Mouse (Mus musculus): ENCODE data around the gene Bmpr1b. TPM values are rescaled to one million over a fixed set of nuclear protein-coding genes. Genes with fewer than 3 reads are reported as not detected.

The Bmpr1b gene
- polyA plus RNA-seq, 1 experiment: 6.4 TPM

DNA sequence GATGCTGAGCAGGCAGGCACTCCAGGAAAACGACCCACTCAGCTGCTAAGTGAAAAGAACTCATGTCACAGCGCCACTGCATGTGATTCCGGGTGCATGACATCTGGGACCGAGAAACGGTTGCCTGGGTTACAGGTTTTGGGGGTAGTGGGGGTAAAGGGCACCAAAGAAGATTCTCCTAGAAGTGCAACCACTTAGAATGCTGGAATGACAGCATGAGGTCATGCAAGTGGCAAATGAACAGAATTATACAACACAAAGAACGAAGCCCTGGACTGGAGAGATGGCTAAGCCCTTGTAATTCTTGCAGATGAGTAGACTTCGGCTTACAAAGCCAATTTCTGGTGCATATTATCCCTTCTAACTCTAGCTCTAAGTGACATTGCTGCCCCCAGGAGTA, 184.7 kb downstream of the Bmpr1b start:
- Histone ChIP-seq H3K27ac (ENCODE audit: insufficient read depth, low read length) (no peak overlapping the region), H3K4me3 (replicated peaks; ENCODE audit: insufficient read depth, low read depth, low read length) (no peak overlapping the region), H3K4me1 (ENCODE audit: control insufficient read depth, insufficient read depth, low read length) (no peaks in the 10 kb centered on the region; the same call in 1 of the 2 replicates), H3K27me3 (ENCODE audit: control insufficient read depth, insufficient read depth, low read length) (no peaks in the 10 kb centered on the region)
- TF ChIP-seq CTCF (IDR thresholded peaks at IDR 0.05; ENCODE audit: borderline replicate concordance, insufficient read depth, low read depth, low read length): no peak
- no peak for TF ChIP-seq POLR2A (IDR thresholded peaks at IDR 0.05; ENCODE audit: borderline replicate concordance, insufficient read depth, low read length)
- 19% methylated on average over 7 of the region's 7 CpGs for WGBS
- no peak for DNase-seq

- no peak overlapping the region for H3K27ac ChIP-seq (ENCODE audit: insufficient read depth, low read length)
- peak; percentile 3 to 16 for DNase-seq
Observed at GRCm38 (mm10) chr3:141981613-141982432, 187.4 kb downstream of the Bmpr1b start.

GRCm38 (mm10) chr3:141966244-141966643, 203.0 kb downstream of the Bmpr1b start:
- TF ChIP-seq POLR2A (IDR thresholded peaks at IDR 0.05; ENCODE audit: borderline replicate concordance, insufficient read depth, low read length) (no peak), CTCF (IDR thresholded peaks at IDR 0.05; ENCODE audit: borderline replicate concordance, insufficient read depth, low read depth, low read length) (no peak)
- no peak for DNase-seq
- Histone ChIP-seq H3K27me3 (ENCODE audit: control insufficient read depth, insufficient read depth, low read length) (no peaks in the 10 kb centered on the region), H3K4me1 (ENCODE audit: control insufficient read depth, insufficient read depth, low read length) (no peaks in the 10 kb centered on the region), H3K27ac (ENCODE audit: insufficient read depth, low read length) (no peak overlapping the region), H3K4me3 (replicated peaks; ENCODE audit: insufficient read depth, low read depth, low read length) (no peak overlapping the region)
- 63% methylated on average over 4 of the region's 4 CpGs for WGBS

More at GRCm38 (mm10) chr3:141981613-141982432, 187.4 kb downstream of the Bmpr1b start:
- H3K27me3 ChIP-seq (ENCODE audit: control insufficient read depth, insufficient read depth, low read length): no peaks in the 10 kb centered on the region
- 20% methylated on average over 24 of the region's 24 CpGs for WGBS
- TF ChIP-seq CTCF (IDR thresholded peaks at IDR 0.05; ENCODE audit: borderline replicate concordance, insufficient read depth, low read depth, low read length): no peak
- no peak for TF ChIP-seq POLR2A (IDR thresholded peaks at IDR 0.05; ENCODE audit: borderline replicate concordance, insufficient read depth, low read length)
- H3K4me3 ChIP-seq (replicated peaks; ENCODE audit: insufficient read depth, low read depth, low read length): peak overlapping the region; percentile 2
- H3K4me1 ChIP-seq (ENCODE audit: control insufficient read depth, insufficient read depth, low read length): no peaks in the 10 kb centered on the region; the same call in 1 of the 2 replicates

DNA sequence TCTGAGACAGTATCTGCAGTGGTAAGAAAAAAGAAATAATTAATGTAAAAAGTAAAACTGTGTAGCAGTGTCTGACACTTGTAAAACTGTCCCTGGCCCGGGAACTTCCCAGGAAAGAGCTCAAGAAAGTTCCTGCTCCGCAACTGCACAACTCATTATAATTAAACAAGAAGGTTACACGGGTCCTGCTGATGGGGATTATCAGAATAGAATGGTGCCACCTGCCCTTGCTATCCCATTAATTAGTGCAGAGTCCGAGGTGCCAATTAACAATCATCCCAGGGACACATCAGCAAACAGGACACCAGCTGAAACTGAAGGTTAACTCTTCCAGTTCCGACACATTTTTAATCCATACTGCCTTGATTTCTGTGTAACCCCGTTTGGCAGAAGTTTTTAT, 216.3 kb downstream of the Bmpr1b start:
- DNase-seq: no peak
- Histone ChIP-seq H3K27me3 (ENCODE audit: control insufficient read depth, insufficient read depth, low read length) (no peaks in the 10 kb centered on the region), H3K4me1 (ENCODE audit: control insufficient read depth, insufficient read depth, low read length) (no peaks in the 10 kb centered on the region), H3K4me3 (replicated peaks; ENCODE audit: insufficient read depth, low read depth, low read length) (no peak overlapping the region), H3K27ac (ENCODE audit: insufficient read depth, low read length) (no peak overlapping the region)
- WGBS: 21% methylated on average over 6 of the region's 6 CpGs
- TF ChIP-seq CTCF (IDR thresholded peaks at IDR 0.05; ENCODE audit: borderline replicate concordance, insufficient read depth, low read depth, low read length) (no peak), POLR2A (IDR thresholded peaks at IDR 0.05; ENCODE audit: borderline replicate concordance, insufficient read depth, low read length) (no peak)

GRCm38 (mm10) chr3:141950642-141951041, 218.6 kb downstream of the Bmpr1b start:
- Histone ChIP-seq H3K27me3 (ENCODE audit: control insufficient read depth, insufficient read depth, low read length) (no peaks in the 10 kb centered on the region), H3K4me1 (ENCODE audit: control insufficient read depth, insufficient read depth, low read length) (no peaks in the 10 kb centered on the region), H3K27ac (ENCODE audit: insufficient read depth, low read length) (no peak overlapping the region), H3K4me3 (replicated peaks; ENCODE audit: insufficient read depth, low read depth, low read length) (no peak overlapping the region)
- no peak for TF ChIP-seq POLR2A (IDR thresholded peaks at IDR 0.05; ENCODE audit: borderline replicate concordance, insufficient read depth, low read length)
- no peak for TF ChIP-seq CTCF (IDR thresholded peaks at IDR 0.05; ENCODE audit: borderline replicate concordance, insufficient read depth, low read depth, low read length)
- 67% methylated on average over 8 of the region's 8 CpGs for WGBS
- DNase-seq: no peak

DNA sequence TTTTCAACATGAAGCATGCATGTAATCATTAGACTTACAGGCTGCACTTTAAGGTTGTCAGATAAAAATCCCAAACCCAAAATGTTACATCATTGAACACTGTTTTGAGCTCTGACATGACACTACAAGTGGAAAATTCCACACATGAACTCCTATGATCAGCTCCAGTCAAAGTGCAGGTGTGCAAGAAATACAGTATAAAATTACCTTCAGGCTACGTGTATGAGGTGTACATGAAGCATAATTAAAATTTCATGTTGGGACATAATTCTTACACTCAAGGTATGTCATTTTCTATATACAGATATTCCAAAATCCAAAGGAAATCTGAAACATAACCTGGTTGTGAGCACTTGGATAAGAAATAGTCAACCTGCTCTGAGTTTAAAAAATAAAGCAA, 220.7 kb downstream of the Bmpr1b start:
- Histone ChIP-seq H3K4me3 (replicated peaks; ENCODE audit: insufficient read depth, low read depth, low read length) (no peak overlapping the region), H3K27ac (ENCODE audit: insufficient read depth, low read length) (no peak overlapping the region), H3K4me1 (ENCODE audit: control insufficient read depth, insufficient read depth, low read length) (no peaks in the 10 kb centered on the region), H3K27me3 (ENCODE audit: control insufficient read depth, insufficient read depth, low read length) (no peaks in the 10 kb centered on the region)
- DNase-seq: no peak
- TF ChIP-seq POLR2A (IDR thresholded peaks at IDR 0.05; ENCODE audit: borderline replicate concordance, insufficient read depth, low read length): no peak
- TF ChIP-seq CTCF (IDR thresholded peaks at IDR 0.05; ENCODE audit: borderline replicate concordance, insufficient read depth, low read depth, low read length): no peak
- 97% methylated on average over 1 of the region's 1 CpGs for WGBS

- H3K27ac ChIP-seq (ENCODE audit: insufficient read depth, low read length): no peak overlapping the region
- H3K4me3 ChIP-seq (replicated peaks; ENCODE audit: insufficient read depth, low read depth, low read length): no peak overlapping the region
- 51% methylated on average over 3 of the region's 3 CpGs for WGBS
- TF ChIP-seq POLR2A (IDR thresholded peaks at IDR 0.05; ENCODE audit: borderline replicate concordance, insufficient read depth, low read length) (no peak), CTCF (IDR thresholded peaks at IDR 0.05; ENCODE audit: borderline replicate concordance, insufficient read depth, low read depth, low read length) (no peak)
- no peak for DNase-seq
- no peaks in the 10 kb centered on the region for H3K27me3 ChIP-seq (ENCODE audit: control insufficient read depth, insufficient read depth, low read length)
- no peaks in the 10 kb centered on the region for H3K4me1 ChIP-seq (ENCODE audit: control insufficient read depth, insufficient read depth, low read length)
Observed at GRCm38 (mm10) chr3:141948096-141948495, 221.1 kb downstream of the Bmpr1b start.

GRCm38 (mm10) chr3:141946846-141947245, 222.4 kb downstream of the Bmpr1b start:
- TF ChIP-seq POLR2A (IDR thresholded peaks at IDR 0.05; ENCODE audit: borderline replicate concordance, insufficient read depth, low read length) (no peak), CTCF (IDR thresholded peaks at IDR 0.05; ENCODE audit: borderline replicate concordance, insufficient read depth, low read depth, low read length) (no peak)
- no peaks in the 10 kb centered on the region for H3K4me1 ChIP-seq (ENCODE audit: control insufficient read depth, insufficient read depth, low read length)
- H3K27ac ChIP-seq (ENCODE audit: insufficient read depth, low read length): no peak overlapping the region
- 67% methylated on average over 2 of the region's 2 CpGs for WGBS
- DNase-seq: no peak
- H3K27me3 ChIP-seq (ENCODE audit: control insufficient read depth, insufficient read depth, low read length): no peaks in the 10 kb centered on the region
- no peak overlapping the region for H3K4me3 ChIP-seq (replicated peaks; ENCODE audit: insufficient read depth, low read depth, low read length)

Measured in cerebellum, adult 2 months (tissue).